Mouse (Mus musculus) CD4-positive helper T cell, adult 2 months (primary cell): Measurements from ENCODE around the gene Spata2l.
"Not testable (repeated sequence)": the region's sequence is repeated elsewhere in the genome, so short reads cannot be mapped to it uniquely, and the experiment has no call there.

Experiments
- DNase-seq: peaks from one replicate; pipeline ENCODE4 v3.0.0-alpha.2; 2012; ENCODE audit warnings: low read depth, missing footprints, low spot score

The Spata2l gene

DNA sequence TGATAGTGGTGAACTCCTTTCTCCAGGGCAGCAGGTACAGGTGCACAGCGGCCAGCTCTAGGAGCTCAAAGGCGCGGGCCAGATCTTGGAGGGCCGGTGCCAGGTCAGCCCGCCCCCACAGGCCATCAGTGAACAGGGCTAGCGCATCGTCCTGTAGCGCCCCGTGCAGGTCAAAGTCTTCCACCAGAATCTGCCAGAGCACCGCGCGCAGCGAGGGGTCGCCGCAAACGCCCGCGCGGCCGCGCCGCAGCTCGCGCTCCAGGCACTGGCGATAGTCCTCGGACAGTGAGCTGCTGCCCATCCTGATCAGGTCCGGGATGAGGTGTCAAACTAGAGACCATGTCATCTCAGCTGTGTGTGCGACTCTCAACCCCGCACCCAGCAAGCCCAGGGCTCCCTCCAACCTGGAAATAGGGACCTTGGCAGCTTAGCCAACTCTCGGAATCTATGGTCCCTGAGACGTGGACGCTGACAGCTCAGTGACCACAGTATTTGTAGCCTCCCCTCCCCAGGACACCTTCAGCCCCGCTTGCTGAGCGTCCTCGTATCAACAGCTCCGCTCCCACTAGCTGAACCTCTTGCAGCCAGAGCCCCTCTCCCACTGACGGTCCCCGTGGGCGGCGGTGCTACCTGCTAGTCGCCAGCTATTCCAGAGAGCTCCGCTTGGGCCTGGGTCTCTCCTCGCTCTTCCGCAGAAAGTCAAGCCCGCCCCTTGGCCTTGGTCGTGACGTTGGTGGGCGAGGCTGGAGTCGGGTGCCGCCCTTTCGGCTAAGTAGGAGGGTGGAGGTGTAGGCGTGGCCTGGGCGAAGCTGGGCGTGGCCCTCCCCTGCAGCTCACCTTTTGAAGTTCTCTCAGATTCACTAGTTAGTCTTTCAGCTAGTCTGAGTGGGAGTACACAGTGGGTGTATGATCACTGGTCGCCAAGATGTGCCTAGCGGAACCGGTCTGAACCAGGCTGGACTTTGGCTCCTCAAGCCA lies at the start of gene Spata2l:
Gene Spata2l (minus strand): TSS at position 714 of the 978 bp plus-strand sequence.
- DNase-seq: peak; percentile 95

DNA sequence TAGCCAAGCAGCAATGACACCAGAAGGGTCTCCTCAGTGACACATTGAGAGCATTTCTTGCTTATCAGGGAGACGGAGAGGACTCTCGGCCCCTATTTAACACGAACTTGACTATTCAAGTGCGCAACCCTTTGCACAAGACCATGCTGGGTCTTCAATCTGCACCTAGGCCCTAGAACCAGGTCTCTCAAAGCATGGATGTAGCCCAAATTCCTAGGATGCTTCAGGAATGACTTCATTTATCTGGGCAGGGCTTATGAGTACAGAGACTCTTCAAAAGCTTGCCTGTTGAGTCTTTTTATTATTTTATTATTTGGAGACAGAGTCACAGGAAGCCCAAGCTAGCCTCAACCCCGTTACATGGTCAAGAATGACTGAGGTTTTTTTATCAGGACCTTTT lies 48.5 kb upstream of the Spata2l start:
- DNase-seq: no peak

DNA sequence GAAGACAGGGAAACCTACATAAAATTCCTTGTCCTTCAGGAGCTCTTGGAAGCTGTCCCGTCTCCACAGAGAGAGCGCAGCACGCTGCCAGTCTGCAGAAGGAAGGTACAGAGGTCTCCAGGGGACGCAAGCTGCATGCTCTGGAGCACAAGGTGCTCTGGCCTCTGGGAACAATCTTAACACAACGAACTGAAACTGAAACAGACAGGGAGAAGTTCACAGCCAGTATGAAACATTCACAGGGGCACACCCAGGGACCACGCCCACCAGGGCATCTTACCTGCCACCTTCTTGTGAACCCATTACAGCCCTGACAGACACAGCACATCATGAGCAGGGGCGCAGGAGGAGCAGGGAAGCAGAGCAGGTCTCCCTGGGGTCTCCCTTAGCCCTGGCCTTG lies 48.0 kb upstream of the Spata2l start:
- DNase-seq: no peak

DNA sequence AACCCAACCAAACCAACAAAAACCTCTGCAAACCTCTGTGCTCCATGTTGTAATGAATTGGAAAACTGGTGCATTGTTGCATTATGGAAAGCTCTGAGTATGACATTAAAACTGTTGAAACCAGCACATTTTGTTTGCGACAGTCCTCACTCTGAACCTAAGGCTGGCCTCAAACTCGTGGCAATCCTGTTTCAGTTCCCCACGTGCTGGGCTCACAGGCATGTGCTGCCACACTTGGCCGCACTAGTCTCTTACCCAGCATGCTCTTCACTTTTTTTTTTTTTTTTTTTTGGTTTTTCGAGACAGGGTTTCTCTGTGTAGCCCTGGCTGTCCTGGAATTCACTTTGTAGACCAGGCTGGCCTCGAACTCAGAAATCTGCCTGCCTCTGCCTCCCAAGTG lies 47.0 kb upstream of the Spata2l start:
- DNase-seq: not testable (repeated sequence)

DNA sequence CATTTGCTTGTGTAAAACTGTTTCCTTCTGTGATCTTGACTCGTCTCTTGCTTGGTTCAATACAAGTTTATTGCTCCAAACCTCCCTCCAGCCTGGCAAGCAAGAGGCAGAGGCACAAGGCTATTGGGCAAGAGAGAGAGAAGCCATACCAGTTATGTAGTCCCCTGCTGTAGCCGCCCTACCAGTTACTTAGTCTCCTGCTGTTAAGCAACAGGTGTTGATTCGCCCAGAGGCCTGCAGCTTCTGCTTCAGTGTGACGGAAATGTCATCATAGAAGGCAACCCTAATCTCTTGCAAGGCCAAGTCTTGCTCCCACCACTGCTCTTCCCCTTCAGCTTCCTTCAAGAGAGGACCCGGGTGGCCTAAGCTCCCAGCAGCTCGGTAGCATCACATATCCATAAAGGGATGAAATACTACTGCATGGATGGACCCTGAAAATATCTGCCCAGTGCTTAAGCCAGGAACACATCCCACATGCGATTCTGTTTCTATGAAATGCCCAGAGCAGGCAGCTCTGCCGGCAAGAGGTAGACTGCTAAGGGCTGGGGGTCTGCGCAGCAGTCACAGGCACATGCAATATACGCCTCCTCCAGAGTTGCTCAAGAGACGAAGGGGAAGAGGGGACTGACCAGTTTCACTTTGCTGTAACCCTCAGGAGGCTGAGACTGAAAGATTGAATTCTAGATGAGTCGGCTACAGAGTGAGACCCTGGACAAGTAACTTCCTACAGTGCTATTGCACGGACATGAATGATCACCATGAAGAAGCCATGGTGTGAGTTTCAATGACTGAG lies 44.5 kb upstream of the Spata2l start:
- DNase-seq: no peak

DNA sequence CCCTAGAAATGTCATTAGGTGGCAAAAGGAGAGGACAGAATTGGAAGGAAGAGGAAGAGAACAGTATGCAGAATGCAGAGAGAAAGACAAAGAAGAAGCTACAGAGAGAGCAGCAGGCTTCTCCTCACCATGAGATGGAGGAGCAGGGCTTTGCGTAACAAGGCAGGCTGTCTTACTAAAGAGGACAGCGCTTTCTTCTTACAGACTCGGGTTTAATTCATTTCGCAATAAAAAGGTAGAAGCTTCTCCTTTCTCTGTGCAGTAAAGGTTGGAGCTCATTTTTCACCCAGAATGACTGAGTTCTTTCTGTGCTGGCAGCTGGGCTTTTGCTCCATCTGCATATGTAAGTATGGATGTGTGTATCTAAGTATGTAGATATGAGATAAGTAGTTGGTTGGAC lies 43.8 kb upstream of the Spata2l start:
- DNase-seq: no peak

DNA sequence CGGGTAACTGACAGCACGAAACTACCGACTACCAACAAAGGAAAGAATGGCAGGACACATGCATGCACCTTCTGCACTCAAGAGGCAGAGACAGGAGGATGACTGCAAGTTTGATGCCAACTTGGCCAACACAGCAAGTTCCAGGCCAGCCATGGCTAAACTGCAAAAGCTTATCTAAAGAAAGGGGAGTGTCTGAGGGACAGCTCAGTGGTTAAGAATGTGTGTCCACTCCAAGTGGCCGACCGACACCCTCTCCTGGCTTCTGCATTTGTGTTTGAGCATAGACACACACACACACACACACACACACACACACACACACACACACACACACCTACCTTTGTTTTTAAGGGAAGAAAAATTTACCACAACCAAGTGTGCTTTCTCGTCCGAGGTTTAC lies 42.4 kb upstream of the Spata2l start:
- no peak for DNase-seq

DNA sequence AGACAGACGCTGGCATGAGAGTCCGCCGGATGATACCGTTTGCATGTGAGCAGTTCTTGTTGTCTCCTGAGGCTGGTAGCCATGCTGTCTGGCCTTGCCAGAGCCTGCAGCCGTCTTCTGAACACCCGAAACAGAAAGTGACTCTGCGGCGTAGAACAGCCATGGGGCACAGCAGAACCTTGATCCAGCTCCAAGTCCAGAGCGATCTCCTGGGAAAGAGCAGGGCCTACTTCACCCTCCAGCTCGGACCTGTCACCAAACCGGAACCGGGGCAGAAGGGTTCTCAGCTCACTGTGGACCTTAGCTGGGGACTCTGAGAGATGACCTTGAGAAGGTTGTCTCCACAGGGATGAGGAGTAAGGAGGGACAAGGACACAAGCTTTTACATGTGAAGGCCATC lies 39.1 kb upstream of the Spata2l start:
- DNase-seq: no peak

DNA sequence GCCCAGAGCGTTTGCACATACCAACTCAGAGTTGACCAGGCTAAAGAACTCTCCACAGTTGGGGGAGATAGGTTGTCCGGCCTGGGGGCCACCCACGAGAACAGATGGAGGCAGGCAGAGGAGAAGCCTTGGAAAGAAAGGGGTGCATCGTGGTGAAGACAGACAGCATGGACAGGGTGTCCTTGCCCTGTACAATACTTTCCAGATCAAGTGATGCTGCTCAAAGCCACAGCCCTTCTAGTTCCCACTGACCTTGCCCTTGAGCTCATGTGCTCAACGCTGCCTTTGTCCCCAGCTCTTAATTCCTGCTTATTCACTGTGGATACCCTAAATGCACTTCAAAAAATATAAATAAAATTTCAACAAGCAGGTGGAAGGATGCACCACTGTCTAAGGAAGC lies 38.4 kb upstream of the Spata2l start:
- no peak for DNase-seq

DNA sequence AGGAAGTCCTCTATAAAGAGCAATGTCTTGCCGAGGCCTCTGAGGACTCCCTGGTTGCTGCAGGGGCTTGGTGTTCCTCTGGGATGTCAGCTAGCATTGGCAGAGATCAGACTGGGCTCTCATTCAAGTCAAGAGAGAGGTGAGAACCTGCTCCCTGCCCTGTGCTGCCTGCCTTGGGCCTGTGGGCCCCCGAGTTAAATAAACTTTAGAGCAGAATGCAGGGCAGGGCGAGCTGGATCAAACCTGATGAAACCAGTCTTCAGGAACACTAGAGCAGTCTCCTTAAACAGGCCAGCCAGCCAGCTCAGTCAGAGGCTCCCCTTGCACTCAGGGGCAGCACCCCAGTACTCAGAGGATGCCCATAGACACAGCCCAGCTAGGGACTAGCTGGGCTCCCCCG lies 35.9 kb upstream of the Spata2l start:
- DNase-seq: no peak

DNA sequence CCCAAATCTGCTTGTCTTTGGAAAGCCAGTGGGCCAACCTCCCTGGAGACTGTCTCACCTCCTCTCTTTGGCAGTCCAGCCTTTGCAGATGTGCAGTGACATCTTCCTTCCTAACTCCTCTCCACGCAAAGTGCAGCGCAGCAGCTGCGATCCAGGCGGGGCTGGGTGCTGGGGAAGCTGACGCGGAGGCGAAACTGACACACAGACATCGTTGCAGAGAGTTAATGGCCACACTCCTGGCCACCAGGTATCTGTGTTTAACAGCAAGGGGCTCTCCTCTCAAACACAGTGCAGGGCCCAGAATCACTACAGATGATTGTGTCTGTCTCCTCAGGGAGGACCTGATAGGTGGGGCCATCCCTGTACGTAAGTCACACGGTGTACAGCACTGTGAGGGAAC lies 35.1 kb upstream of the Spata2l start:
- no peak for DNase-seq

DNA sequence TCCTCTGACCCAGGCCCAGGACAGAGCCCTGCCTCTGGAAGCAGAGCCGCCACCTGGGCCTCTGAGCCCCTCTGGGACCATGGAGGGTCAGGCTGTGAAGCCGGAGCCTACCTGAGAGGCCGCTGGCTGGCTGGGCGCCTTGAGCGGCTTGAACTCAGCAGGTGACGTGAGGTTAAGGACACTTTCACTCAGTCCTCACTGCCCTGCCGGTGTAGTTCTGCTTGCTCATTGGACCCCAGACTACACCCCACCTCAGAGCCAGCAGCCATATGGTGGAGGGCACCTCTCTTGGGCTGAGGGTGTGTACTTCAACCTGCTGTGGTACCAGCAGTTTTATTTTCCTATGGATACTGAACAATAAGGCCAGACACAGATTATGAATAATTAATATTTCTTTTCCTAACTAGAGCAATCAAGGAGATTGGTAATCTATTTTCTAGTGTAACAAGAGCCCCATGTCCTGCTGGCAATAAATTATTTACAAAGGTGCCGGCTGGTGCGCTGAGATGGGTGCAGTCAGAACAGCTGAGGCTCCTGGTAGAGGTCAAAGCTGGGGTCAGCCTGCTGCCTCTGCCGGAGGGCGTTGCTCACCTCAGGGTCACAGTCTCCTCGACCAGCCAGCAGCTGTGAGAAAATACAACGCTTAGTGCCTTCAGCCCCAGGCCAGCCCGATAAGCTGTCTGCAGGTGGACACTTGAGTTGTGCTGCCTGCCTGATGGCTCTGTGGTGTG lies 32.1 kb upstream of the Spata2l start:
- DNase-seq: no peak

DNA sequence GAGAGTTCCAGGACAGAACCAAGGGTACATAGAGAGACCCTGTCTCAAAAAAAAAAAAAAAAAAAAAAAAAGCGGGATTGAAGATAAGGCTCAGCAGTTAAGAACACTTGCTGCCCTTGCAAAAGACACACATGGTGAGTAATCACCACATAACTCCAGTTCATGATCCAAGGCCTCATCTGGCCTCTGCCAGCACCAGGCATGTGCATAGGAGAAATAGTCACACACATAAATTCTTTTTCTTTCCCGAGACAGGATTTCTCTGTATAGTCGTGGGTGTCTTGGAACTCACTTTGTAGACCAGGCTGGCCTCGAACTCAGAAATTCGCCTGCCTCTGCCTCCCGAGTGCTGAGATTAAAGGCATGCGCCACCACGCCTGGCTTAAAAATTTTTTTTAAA lies 21.6 kb upstream of the Spata2l start:
- DNase-seq: not testable (repeated sequence)

DNA sequence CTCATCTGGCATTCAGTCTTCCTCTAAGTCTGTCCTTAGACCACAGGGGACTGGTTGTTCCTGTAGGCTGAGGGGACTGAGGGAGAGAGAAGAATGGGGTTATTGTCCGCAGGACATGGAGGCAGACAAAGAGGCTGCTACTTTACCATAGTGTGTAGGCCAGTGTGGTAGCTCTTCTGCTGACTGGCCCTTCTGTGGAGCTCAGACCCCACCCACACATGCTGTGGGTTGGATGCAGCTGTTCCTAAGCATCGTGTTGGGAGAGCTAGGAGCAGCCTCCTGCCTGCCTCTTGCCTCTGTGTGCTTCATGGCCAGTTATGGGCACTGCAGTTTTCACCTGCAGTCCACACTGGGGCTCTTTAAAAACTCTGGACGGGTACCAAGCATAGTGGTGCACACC lies 21.1 kb upstream of the Spata2l start:
- no peak for DNase-seq

DNA sequence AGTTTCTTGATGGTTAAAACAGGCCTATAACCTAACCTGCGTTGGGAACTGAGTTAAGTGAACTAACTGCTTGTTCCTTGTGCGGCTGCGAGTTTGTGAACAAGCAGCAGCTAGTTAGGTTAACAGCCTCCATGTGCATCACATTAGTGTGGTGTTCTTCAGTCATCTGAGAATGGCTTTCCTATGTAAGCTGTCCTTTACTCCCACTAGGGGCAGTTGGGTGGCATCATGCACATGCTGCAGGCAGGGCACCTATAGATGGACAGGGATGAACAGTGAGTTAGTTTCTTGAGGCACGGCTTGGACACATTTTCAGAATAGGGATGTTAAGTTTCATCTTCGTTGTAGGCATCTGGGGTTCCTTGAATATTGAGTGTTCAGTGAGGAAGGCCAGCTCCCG lies 19.1 kb upstream of the Spata2l start:
- DNase-seq: no peak

DNA sequence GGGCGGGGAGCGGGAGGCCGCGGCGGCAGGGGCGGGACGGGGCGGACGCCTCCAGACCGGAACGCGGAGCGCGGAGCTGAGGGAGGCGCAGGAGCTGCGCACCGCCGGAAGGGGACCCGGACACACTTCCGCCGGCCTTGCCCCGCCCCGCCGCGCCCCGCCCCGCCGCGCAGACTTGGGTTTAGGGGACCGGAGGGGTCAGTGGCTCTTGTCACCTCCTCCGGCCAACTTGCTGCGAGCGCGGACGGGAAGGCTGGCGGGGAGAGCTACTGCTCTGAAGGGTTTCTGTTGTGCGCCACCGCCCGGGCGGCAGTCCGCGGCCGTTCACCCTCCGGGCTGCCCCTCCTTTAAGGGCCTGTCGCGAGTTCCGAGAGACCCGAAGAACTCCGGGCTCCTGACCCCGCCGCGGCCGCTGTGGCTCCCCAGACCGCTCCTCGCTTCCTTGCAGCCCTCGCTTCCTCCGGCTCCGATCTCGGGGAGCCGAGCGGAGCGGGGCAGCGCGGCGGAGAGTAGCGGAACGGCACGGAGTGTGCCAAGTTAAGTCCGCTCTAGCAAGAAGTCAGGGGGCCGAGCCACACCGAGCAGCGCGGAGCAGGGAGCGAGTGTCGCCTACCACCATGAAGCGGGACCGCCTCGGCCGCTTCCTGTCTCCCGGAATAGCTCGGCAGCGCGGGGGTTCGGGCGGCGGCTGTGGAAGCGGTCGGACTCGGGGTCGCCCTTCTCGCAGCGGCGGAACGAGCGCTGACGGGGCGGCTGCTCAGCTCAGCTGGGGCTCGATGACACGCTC lies 18.3 kb upstream of the Spata2l start, which contains the start of the genes Zfp276 and Vps9d1:
Gene Zfp276 (plus strand): TSS at position 97 of the 787 bp plus-strand sequence.
Gene Vps9d1 (minus strand): TSS at position 250 of the 787 bp plus-strand sequence.
- peak; percentile 90 for DNase-seq

DNA sequence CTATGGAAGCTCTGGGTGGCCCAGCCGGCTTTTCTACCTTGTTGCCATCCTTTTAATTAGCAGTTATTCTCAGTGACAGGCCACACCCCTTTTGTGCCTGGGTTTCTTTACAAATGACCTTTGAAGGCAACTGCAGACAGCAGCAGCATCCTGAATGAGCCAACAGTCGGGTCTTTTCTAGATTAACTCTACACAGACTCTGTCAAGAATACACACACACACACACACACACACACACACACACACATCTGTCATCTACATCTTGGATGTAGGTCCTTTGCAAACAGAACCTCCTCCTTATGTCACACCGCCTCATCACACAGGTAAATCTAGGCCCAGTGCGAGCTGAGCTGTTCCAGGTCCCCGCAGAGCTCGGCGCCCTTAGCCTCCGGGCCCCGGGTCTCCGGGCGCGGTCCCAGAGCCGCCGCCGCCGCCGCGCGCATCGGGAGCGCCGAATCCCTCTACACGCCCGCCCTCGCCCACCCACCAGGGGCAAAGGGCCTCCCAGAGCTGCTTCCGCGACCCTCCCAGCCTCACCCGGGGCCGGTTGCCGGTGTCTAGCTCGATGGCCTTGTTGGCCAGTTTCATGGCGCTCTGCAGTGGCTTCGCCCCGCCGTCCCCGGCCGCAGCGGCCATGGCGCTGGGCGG lies 17.5 kb upstream of the Spata2l start:
- no peak for DNase-seq

DNA sequence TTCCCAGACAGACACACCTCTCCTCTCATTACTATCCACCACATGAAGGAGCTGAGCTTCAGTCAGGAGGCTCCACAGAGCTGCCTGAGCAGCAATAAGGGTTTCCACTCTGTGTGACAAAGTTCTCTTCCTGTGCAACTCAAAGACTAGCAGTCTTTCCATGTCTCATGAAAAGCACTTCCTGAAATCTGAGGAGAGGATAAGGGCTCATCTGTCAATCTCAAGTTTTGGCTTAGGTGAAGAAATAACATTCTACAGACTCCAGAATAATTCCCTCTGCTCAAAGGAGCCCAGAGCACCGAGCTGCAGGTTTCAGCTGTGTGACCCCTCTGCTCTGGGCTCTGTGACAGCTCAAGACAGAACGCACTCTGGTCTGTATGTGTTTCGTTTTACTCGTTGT lies 16.9 kb upstream of the Spata2l start:
- DNase-seq: peak; percentile 23

DNA sequence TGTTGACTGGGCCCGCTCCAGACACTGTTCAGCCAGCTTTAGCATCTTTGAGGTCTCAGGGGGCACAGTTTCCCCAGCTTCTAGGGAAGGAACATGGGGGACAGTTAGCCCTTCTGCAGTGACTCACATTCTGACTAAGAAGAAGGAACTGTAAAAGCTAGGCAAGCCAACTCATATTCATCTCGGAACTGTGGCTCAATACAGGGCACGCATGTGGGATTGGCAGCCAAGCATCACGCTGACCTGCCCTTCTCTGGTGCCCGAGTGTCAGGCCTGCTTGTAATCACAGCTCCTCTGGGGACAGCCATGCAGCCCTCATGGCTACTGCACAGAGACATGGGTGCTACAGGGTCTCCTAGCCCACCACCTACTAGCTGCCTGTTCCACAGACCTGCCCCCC lies 14.9 kb upstream of the Spata2l start:
- DNase-seq: no peak

DNA sequence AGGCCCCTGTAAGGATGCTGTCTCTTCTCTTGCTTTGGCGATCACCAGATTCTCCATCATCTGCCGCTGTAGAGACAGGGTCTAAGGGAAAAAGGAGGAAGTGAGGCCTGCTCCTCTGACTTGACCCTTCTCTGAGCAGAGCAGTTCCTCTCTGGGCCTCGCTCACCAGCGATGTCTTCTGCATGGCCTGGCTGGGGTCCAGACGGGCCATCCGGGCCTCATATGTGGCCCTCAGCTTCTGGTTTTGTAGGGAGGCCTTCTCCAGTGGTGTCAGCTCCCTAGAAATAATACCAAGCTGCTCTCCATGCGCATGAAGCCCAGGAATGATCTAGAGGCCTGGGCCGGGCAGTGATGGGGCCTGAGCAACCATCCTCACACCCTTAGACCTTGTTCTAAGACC lies 12.6 kb upstream of the Spata2l start:
- DNase-seq: no peak
